Comparison of ENCODE assay signal across 8 mouse cellular contexts in the genomic region with DNA sequence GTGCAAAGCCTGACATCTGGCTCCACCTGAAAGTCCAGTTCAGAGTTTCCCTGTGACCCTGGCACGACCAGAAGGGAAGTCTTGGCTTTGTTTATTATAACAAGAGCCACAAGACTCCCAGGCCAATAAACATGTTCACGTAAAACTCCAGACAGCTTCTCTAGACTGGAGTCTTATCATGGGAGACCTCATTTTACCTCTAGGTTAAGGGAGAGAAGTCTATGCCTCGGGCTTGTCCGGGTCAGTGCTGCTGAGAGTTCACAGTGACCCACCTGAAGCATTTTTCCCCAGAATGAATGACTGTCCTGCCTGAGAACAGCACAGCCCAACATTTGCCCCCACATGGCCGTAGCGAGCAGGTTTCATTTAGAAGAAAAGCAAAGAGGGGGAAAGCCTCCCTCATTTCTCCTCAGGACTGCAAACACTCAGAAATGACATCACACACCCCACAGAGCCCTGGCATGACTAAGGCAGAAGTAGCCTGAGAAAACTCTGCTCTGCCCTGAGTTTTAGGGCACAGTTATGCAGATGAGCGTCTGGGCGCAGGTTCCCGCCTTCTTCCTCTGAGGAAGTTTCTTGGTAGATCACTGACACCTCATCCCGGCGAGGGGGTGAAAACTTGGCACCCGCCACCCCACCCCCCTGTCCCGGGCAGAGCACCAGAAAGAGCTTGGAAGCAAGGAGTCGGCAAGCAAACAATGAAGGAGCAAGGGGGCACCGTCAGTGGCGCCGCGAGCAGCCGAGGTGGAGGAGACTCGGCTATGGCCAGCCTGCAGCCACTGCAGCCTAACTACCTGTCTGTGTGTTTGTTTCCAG.
DNase-seq lines count a peak whose midpoint lies in the region; ATAC-seq lines count a peak whose summit lies in the region.

No protein-coding gene starts in this region.

- no peaks in the 10 kb centered on the region for H3K9me3 ChIP-seq in lung, embryonic 15.5 days
- H3K9me3 ChIP-seq in neural tube, embryonic 15.5 days (replicated peaks), result no peaks in the 10 kb centered on the region

- H3K27me3 ChIP-seq in lung, embryonic 15.5 days, result no peaks in the 10 kb centered on the region
- H3K27me3 ChIP-seq in neural tube, embryonic 15.5 days (replicated peaks), result 0 out of 2 replicates have a peak, but pooled peaks cover 4% of the 10 kb centered on the region

- WGBS in lung, embryonic 15.5 days, result under 1% methylated on average over 20 of the region's 20 CpGs
- WGBS in neural tube, embryonic 15.5 days, result under 1% methylated on average over 20 of the region's 20 CpGs

- H3K36me3 ChIP-seq in lung, embryonic 15.5 days, result no peaks in the 10 kb centered on the region
- no peaks in the 10 kb centered on the region for H3K36me3 ChIP-seq in neural tube, embryonic 15.5 days

- peaks cover 61% of the 10 kb centered on the region for H3K4me1 ChIP-seq in lung, embryonic 15.5 days
- H3K4me1 ChIP-seq in neural tube, embryonic 15.5 days, result peaks cover 33% of the 10 kb centered on the region

- H3K4me2 ChIP-seq in lung, embryonic 15.5 days, result peak overlapping the region; percentile 79
- H3K4me2 ChIP-seq in neural tube, embryonic 15.5 days, result peak overlapping the region; percentile 76

- H3K9ac ChIP-seq in lung, embryonic 15.5 days, result peak overlapping the region; percentile 67
- H3K9ac ChIP-seq in neural tube, embryonic 15.5 days (replicated peaks), result peak overlapping the region; percentile 47

- peak overlapping the region; percentile 96 for H3K27ac ChIP-seq in lung, embryonic 15.5 days
- peak overlapping the region; percentile 63 for H3K27ac ChIP-seq in neural tube, embryonic 15.5 days (replicated peaks)

- DNase-seq in 416B (ENCODE audit: low read depth) (peak; percentile 94), adipocyte (ENCODE audit: low spot score) (peak; percentile 80)
- peak; percentile 68 for DNase-seq in embryo, embryonic 9.5 days (ENCODE audit: extremely low spot score)
- peak; percentile 91 for DNase-seq in heart, adult 8-10 months (ENCODE audit: low spot score)
- peak; percentile 78 for DNase-seq in kidney, adult 18-20 months
- peak; percentile 56 for DNase-seq in urinary bladder, adult 2 months (ENCODE audit: low spot score)

- peak overlapping the region; percentile 60 for H3K4me3 ChIP-seq in lung, embryonic 15.5 days
- peak overlapping the region; percentile 45 for H3K4me3 ChIP-seq in neural tube, embryonic 15.5 days (replicated peaks)

- ATAC-seq in lung, embryonic 15.5 days (ENCODE audit: borderline replicate concordance, extremely low read depth, low FRiP score, low TSS enrichment), result peak; percentile 69
- ATAC-seq in neural tube, embryonic 15.5 days (ENCODE audit: low FRiP score), result peak; percentile 70; the same call in 1 of the 2 replicates

Comparison
In these comparisons a context has a peak if more than half of its experiments do, and no peak if none do; other contexts are left out.
1. Peak in every context shown above with its lines: DNase-seq, ATAC-seq, H3K4me3 ChIP-seq and H3K27ac ChIP-seq.